8 mouse cellular contexts compared by ENCODE assay signal in genomic region chr9:117030837-117031236, GRCm38 (mm10).
A peak's percentile ranks its signal among the peaks of the same experiment; 100 is the strongest.
DNase-seq lines count a peak whose midpoint lies in the region; ATAC-seq and TF ChIP-seq lines count a peak whose summit lies in the region.

No protein-coding gene starts in this region.

- DNase-seq in 3T3-L1 (ENCODE audit: low read depth, low spot score) (peak; percentile 39), MN1 (ENCODE audit: low spot score) (peak; percentile 83)
- peak; percentile 10 for DNase-seq in forelimb bud, embryonic 11.5 days (ENCODE audit: low read depth, low spot score)
- DNase-seq in heart, postnatal 4 days, result peak; percentile 98
- DNase-seq in liver, postnatal 0 days, result peak; percentile 74
- no peak for DNase-seq in cerebellum, adult 9-10 months

- no peak for TF ChIP-seq CTCF in liver, postnatal 0 days (IDR thresholded peaks at IDR 0.05; ENCODE audit: low read depth)

- H3K9ac ChIP-seq in liver, postnatal 0 days (replicated peaks), result no peak overlapping the region
- no peak overlapping the region for H3K9ac ChIP-seq in stomach, embryonic 16.5 days (ENCODE audit: low read length)

- WGBS in liver, postnatal 0 days (ENCODE audit: insufficient replicate concordance), result 16% methylated on average over 6 of the region's 6 CpGs
- 8% methylated on average over 6 of the region's 6 CpGs for WGBS in stomach, embryonic 16.5 days

- ATAC-seq in liver, postnatal 0 days, result no peak
- peak; percentile 73 for ATAC-seq in stomach, embryonic 16.5 days (ENCODE audit: insufficient read depth, low FRiP score)
- ATAC-seq in monocyte, adult 5-6 weeks (replicated peaks; ENCODE audit: insufficient number of reproducible peaks, low FRiP score, low TSS enrichment, poor library complexity, severe bottlenecking), result no peak

- no peaks in the 10 kb centered on the region for H3K27me3 ChIP-seq in liver, postnatal 0 days (ENCODE audit: insufficient read depth, low read length)
- H3K27me3 ChIP-seq in stomach, embryonic 16.5 days (ENCODE audit: control insufficient read depth, insufficient read depth, low read length), result no peaks in the 10 kb centered on the region

- peak; percentile 60; the same call in 1 of the 2 replicates for TF ChIP-seq EP300 in liver, postnatal 0 days (IDR thresholded peaks at IDR 0.05; ENCODE audit: low read depth)

- H3K9me3 ChIP-seq in liver, postnatal 0 days (ENCODE audit: low read length), result no peaks in the 10 kb centered on the region
- no peaks in the 10 kb centered on the region for H3K9me3 ChIP-seq in stomach, embryonic 16.5 days (replicated peaks; ENCODE audit: control insufficient read depth, low read length)

- no peak overlapping the region for H3K27ac ChIP-seq in liver, postnatal 0 days (ENCODE audit: low read depth)
- H3K27ac ChIP-seq in stomach, embryonic 16.5 days (ENCODE audit: low read length), result peak overlapping the region; percentile 56

- H3K4me2 ChIP-seq in liver, postnatal 0 days (ENCODE audit: low read depth, low read length), result no peak overlapping the region; the same call in 1 of the 2 replicates
- H3K4me2 ChIP-seq in stomach, embryonic 16.5 days (ENCODE audit: low read depth, low read length), result no peak overlapping the region

- no peaks in the 10 kb centered on the region for H3K36me3 ChIP-seq in liver, postnatal 0 days (replicated peaks; ENCODE audit: insufficient read depth, low read length)
- H3K36me3 ChIP-seq in stomach, embryonic 16.5 days (ENCODE audit: control insufficient read depth, insufficient read depth, low read length), result 0 out of 2 replicates have a peak, but pooled peaks cover 3% of the 10 kb centered on the region

- no peak overlapping the region for H3K4me3 ChIP-seq in liver, postnatal 0 days (ENCODE audit: low read depth, low read length)
- H3K4me3 ChIP-seq in stomach, embryonic 16.5 days (replicated peaks; ENCODE audit: low read length), result no peak overlapping the region

- H3K4me1 ChIP-seq in liver, postnatal 0 days (ENCODE audit: insufficient read depth), result peaks cover 3% of the 10 kb centered on the region
- H3K4me1 ChIP-seq in stomach, embryonic 16.5 days (ENCODE audit: control insufficient read depth, insufficient read depth, low read length), result peaks cover 16% of the 10 kb centered on the region; the same call in 1 of the 2 replicates
